Mouse (Mus musculus) lung, embryonic 14.5 days (tissue): ENCODE measurements around the gene Plekhg6. TPM values are rescaled to one million over a fixed set of nuclear protein-coding genes. Genes with fewer than 3 reads are reported as not detected.

ENCODE experiments used
- ATAC-seq: fragments of 200-750 bp; cut with Nextera tagmentation; 2 replicates; pipeline ENCODE4 v1.8.0; 2017; ENCODE audit warnings: mild to moderate bottlenecking, moderate TSS enrichment, moderate library complexity; ENCODE audit not compliant: insufficient read depth
- DNase-seq: peaks from one replicate; pipeline ENCODE4 v3.0.0-alpha.2; 2015
- H3K27ac ChIP-seq: fragments of 300-500 bp; sonication (generic); 2 replicates; pipeline ENCODE4 v1.5.1; 2014; ENCODE audit warnings: low read depth, mild to moderate bottlenecking, moderate library complexity
- H3K27me3 ChIP-seq: fragments of 300-500 bp; sonication (generic); 2 replicates; pipeline ENCODE4 v1.6.1; 2014; ENCODE audit warnings: low read length, control low read depth; ENCODE audit not compliant: insufficient read depth
- H3K36me3 ChIP-seq: fragments of 300-500 bp; sonication (generic); 2 replicates; pipeline ENCODE4 v1.6.1; 2014; ENCODE audit warnings: control low read depth; ENCODE audit not compliant: insufficient read depth
- H3K4me1 ChIP-seq: fragments of 300-500 bp; sonication (generic); 2 replicates; pipeline ENCODE4 v1.6.1; 2014; ENCODE audit warnings: antibody characterized with exemption, control low read depth; ENCODE audit not compliant: insufficient read depth
- H3K4me2 ChIP-seq: fragments of 300-500 bp; sonication (generic); 2 replicates; pipeline ENCODE4 v1.6.1; 2014; ENCODE audit warnings: mild to moderate bottlenecking
- H3K4me3 ChIP-seq: fragments of 300-500 bp; sonication (generic); 2 replicates; pipeline ENCODE4 v1.5.1; 2014; ENCODE audit warnings: low read depth, low read length
- H3K9ac ChIP-seq: fragments of 300-500 bp; sonication (generic); 2 replicates; pipeline ENCODE4 v1.6.1; 2014
- H3K9me3 ChIP-seq: fragments of 300-500 bp; sonication (generic); 2 replicates; pipeline ENCODE4 v1.6.1; 2016; ENCODE audit warnings: low read depth, low read length, control low read depth
- CTCF ChIP-seq: IDR thresholded peaks from 2 replicates; pipeline ENCODE4 v1.5.1; 2016; ENCODE audit warnings: antibody characterized with exemption, low read depth
- WGBS: fragments of 180-500 bp; shearing (Covaris S2); extraction: QIAGEN DNeasy Blood & Tissue Kit; methylation state at CpG from one replicate; pipeline ENCODE4 v1.1.7; 2014; 5-methylcytosine and 5-hydroxymethylcytosine counted together
- polyA plus RNA-seq: library from polyadenylated mRNA; unstranded; fragments of >200 nt; fragmentation: Nextera tagmentation; extraction: Ambion mirVana; gene quantifications from 2 replicates; pipeline ENCODE4 v1.2.1, GENCODE M21; 2014

Plekhg6 gene
- polyA plus RNA-seq, 1 experiment from 2014 or later: 0.22 TPM

GRCm38 (mm10) chr6:125346029-125346428, 34.6 kb downstream of the Plekhg6 start:
- H3K4me2 ChIP-seq: no peak overlapping the region
- DNase-seq (no peak), ATAC-seq (no peak)
- H3K27ac ChIP-seq: no peak overlapping the region
- H3K9me3 ChIP-seq: no peaks in the 10 kb centered on the region
- TF ChIP-seq CTCF: no peak
- H3K36me3 ChIP-seq: no peaks in the 10 kb centered on the region
- no peak overlapping the region for H3K9ac ChIP-seq
- no peaks in the 10 kb centered on the region for H3K27me3 ChIP-seq
- H3K4me3 ChIP-seq: no peak overlapping the region
- H3K4me1 ChIP-seq: peaks cover 6% of the 10 kb centered on the region; the same call in 1 of the 2 replicates
- 62% methylated on average over 2 of the region's 2 CpGs for WGBS

- no peak overlapping the region for H3K4me2 ChIP-seq
- 48% methylated on average over 1 of the region's 1 CpGs for WGBS
- TF ChIP-seq CTCF: no peak
- no peaks in the 10 kb centered on the region for H3K27me3 ChIP-seq
- no peak overlapping the region for H3K9ac ChIP-seq
- no peak for DNase-seq
- no peaks in the 10 kb centered on the region for H3K36me3 ChIP-seq
- H3K9me3 ChIP-seq: no peaks in the 10 kb centered on the region
- no peak for ATAC-seq
- peaks cover 6% of the 10 kb centered on the region; the same call in 1 of the 2 replicates for H3K4me1 ChIP-seq
- no peak overlapping the region for H3K4me3 ChIP-seq
- H3K27ac ChIP-seq: no peak overlapping the region
Measured at GRCm38 (mm10) chr6:125345625-125346024, 35.0 kb downstream of the Plekhg6 start.

- no peaks in the 10 kb centered on the region for H3K27me3 ChIP-seq
- no peak overlapping the region for H3K27ac ChIP-seq
- WGBS: 51% methylated on average over 4 of the region's 4 CpGs
- H3K4me3 ChIP-seq: no peak overlapping the region
- H3K4me1 ChIP-seq: peaks cover 6% of the 10 kb centered on the region; the same call in 1 of the 2 replicates
- no peak for TF ChIP-seq CTCF
- ATAC-seq: no peak
- H3K4me2 ChIP-seq: no peak overlapping the region
- no peak overlapping the region for H3K9ac ChIP-seq
- no peaks in the 10 kb centered on the region for H3K9me3 ChIP-seq
- no peaks in the 10 kb centered on the region for H3K36me3 ChIP-seq
- no peak for DNase-seq
Measured at GRCm38 (mm10) chr6:125344866-125345265, 35.7 kb downstream of the Plekhg6 start.

GRCm38 (mm10) chr6:125344084-125344483, 36.5 kb downstream of the Plekhg6 start:
- Histone ChIP-seq H3K36me3 (no peaks in the 10 kb centered on the region), H3K9me3 (no peaks in the 10 kb centered on the region), H3K9ac (peak overlapping the region; percentile 23; the same call in 1 of the 2 replicates), H3K4me1 (peaks cover 4% of the 10 kb centered on the region; the same call in 1 of the 2 replicates), H3K27me3 (no peaks in the 10 kb centered on the region), H3K4me2 (no peak overlapping the region), H3K4me3 (no peak overlapping the region), H3K27ac (peak overlapping the region; percentile 20; the same call in 1 of the 2 replicates)
- no peak for TF ChIP-seq CTCF
- ATAC-seq (peak; percentile 47; the same call in 1 of the 2 replicates), DNase-seq (peak; percentile 65)
- 13% methylated on average over 8 of the region's 8 CpGs for WGBS

GRCm38 (mm10) chr6:125342198-125342597, 38.4 kb downstream of the Plekhg6 start:
- Histone ChIP-seq H3K36me3 (no peaks in the 10 kb centered on the region), H3K9me3 (no peaks in the 10 kb centered on the region), H3K4me1 (no peaks in the 10 kb centered on the region; the same call in 1 of the 2 replicates), H3K27ac (no peak overlapping the region), H3K9ac (no peak overlapping the region), H3K4me2 (no peak overlapping the region), H3K4me3 (no peak overlapping the region), H3K27me3 (no peaks in the 10 kb centered on the region)
- TF ChIP-seq CTCF: no peak
- DNase-seq (no peak), ATAC-seq (no peak)
- WGBS: 70% methylated on average over 3 of the region's 3 CpGs

- no peak for TF ChIP-seq CTCF
- no peaks in the 10 kb centered on the region for H3K27me3 ChIP-seq
Measured at GRCm38 (mm10) chr6:125340244-125340643, 40.3 kb downstream of the Plekhg6 start.

GRCm38 (mm10) chr6:125338791-125339660, 41.6 kb downstream of the Plekhg6 start:
- no peak overlapping the region for H3K9ac ChIP-seq
- WGBS: 58% methylated on average over 9 of the region's 9 CpGs
- ATAC-seq (no peak), DNase-seq (no peak)
- H3K4me3 ChIP-seq: no peak overlapping the region
- H3K27ac ChIP-seq: peak overlapping the region; percentile 77
- H3K9me3 ChIP-seq: no peaks in the 10 kb centered on the region
- TF ChIP-seq CTCF: no peak
- no peaks in the 10 kb centered on the region for H3K27me3 ChIP-seq
- H3K4me1 ChIP-seq: no peaks in the 10 kb centered on the region; the same call in 1 of the 2 replicates
- no peaks in the 10 kb centered on the region for H3K36me3 ChIP-seq
- no peak overlapping the region for H3K4me2 ChIP-seq

More at GRCm38 (mm10) chr6:125340244-125340643, 40.3 kb downstream of the Plekhg6 start:
- Histone ChIP-seq H3K9me3 (no peaks in the 10 kb centered on the region), H3K27ac (peak overlapping the region; percentile 77), H3K4me2 (no peak overlapping the region), H3K36me3 (no peaks in the 10 kb centered on the region), H3K9ac (no peak overlapping the region), H3K4me3 (no peak overlapping the region), H3K4me1 (no peaks in the 10 kb centered on the region; the same call in 1 of the 2 replicates)
- WGBS: 66% methylated on average over 5 of the region's 5 CpGs
- no peak for ATAC-seq
- DNase-seq: peak; percentile 45
